Mouse (Mus musculus) G1E-ER4 (cell line): ENCODE results near the gene Chst8. TPM values are rescaled to one million over a fixed set of nuclear protein-coding genes. Genes with fewer than 3 reads are reported as not detected.

Experiments
- GATA1 ChIP-seq: IDR thresholded peaks from one replicate; pipeline ENCODE4 v1.8.0; 2012; ENCODE audit warnings: low read length, inconsistent platforms
- polyA plus RNA-seq: library from polyadenylated mRNA; stranded (reverse); fragments of >175 nt; gene quantifications from 2 replicates; pipeline ENCODE4 v1.2.3, GENCODE M21; 2012

Chst8 gene
- polyA plus RNA-seq, 1 experiment, result not detected

DNA sequence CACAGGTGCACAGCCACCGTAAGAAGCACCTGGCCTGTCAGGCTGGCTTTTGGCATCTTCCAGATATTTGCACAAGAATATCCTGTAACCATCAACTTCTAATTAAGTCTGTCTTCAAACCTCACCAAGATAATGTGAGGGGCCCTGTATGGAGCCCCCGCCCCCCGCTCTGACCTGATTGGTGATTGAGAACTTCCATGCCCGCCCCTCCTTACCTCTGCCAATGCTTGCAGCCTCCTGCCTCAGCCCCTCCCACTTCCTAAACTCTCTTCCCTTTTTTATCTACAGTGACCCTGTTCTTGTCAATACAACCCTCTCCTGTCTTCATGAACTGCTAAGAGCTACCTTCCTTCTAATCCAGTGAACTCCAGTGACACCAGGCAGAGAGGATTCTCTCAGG is 37.6 kb downstream of the Chst8 start:
- no peak for TF ChIP-seq GATA1

- no peak for TF ChIP-seq GATA1
Observed at GRCm38 (mm10) chr7:34774020-34774419, 38.5 kb downstream of the Chst8 start.

DNA sequence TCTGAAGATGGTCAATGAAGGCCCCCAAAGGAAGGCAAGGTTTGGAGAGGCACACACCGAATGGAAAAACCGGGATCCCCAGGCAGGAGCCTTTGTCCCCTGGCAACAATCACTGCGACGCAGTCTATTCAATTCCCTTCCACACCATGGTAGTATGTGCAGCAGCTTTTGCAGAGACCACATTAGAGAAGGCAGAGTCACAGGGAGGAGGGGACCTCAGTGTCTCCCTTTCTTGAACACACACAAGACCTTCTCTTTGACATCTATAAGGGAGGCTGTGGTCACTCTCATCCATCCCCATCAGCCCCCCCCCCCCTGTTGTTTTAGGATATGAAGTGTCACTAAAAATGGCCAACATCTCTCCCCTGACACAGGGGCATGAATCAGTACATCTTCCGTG is 39.2 kb downstream of the Chst8 start:
- TF ChIP-seq GATA1, result no peak

DNA sequence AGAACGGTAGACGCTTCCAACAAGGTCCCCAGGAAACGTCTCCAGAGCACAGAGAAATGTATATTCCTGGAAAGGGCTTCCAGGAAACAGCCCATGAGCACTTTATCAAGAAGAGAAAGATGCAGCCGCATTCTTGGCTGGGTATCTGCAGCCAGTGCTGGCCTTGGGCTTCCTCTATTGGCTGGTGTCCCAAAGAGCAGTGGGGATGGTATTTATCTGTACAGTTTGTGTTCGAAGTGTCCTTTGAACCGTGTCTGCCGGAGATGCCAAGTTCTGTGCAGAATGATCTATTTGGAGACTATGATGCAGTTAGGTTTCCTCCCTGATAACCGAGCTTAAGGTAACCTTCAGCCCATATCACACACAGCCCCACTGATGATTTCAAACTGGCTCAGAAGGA is 43.0 kb downstream of the Chst8 start:
- TF ChIP-seq GATA1, result no peak

DNA sequence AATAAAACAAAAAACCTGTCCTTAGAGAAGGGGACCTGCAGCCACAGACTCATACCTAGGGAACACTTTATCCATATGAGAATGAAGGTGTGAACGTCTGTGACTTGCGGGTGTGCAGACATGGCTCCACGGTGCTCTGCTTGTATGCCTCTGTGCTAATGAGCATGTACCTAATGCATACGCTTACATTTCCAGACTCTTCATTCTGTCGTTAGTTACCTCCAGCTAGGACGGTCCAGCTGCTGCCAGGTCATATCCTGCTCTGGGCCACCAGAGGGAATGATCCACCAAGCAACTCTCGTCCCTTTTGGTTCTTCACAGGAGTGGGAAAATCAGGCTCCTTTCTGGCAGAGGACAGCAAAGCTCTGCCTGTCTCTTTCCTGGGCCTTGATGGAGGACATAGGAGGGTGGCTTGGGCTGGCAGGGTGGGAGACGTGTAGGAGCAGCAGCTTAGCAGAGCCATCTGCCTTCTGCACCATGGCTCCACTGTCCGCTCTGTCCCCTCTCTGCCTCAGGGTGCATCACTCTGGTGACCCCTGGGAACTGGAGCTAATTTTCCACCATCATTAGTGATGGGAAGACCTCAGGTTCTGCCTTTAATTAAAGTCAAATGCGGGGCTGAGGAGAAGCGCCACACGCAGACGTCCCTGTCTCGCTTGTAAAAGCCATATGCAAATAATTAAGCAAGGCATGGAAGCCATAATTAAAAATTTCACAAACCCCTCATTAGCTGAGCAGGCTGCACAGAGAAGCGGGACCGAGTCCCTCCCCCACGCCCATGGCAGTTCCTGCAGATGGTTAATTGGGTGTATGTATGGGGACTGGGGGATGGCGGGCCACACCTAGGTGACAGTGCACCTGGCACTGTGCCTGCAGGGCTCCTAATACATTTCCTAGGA is 48.0 kb downstream of the Chst8 start:
- no peak for TF ChIP-seq GATA1

DNA sequence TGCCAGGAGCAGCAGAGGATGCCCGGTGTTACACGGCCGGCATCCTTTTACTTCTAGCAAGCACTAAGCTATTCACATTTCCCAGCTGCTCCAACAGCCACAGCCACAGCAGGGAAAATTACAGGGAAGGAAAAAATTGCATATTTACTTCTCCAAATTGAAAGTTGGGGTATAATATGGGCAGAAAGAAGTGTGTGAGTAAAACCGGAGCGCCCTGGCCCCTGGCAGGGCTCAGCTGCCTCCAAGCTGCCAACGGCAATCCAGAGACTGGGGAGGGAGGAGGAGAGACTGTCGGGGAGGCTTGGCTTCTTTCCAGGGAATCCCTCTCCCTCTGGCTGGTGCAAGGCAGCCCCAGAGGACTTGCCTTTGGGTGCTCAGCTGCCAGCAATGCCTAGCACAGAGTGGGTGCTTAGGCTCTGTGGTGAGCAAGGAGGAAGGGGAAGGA is 53.1 kb downstream of the Chst8 start:
- no peak for TF ChIP-seq GATA1

- no peak for TF ChIP-seq GATA1
Observed at GRCm38 (mm10) chr7:34758721-34759120, 53.8 kb downstream of the Chst8 start.

DNA sequence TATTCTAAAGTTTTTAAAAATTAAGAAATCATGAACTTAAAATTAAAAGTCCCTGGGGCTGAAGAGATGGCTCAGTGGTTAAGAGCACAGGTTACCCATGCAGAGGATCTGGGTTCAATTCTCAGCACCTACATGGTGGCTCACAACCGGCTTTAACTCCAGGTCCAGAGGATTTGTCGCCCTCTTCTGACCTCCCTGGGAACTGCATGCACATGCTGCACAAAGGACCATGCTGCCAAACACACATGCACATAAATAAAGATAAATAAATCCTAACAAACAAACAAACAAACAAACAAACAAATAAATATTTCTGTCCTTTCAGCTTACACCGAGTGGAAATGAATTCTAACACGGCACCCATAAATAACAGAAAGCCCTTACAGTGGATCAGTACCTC is 55.0 kb downstream of the Chst8 start:
- TF ChIP-seq GATA1, result no peak

GRCm38 (mm10) chr7:34753140-34753886 is 59.2 kb downstream of the Chst8 start:
- TF ChIP-seq GATA1, result no peak

DNA sequence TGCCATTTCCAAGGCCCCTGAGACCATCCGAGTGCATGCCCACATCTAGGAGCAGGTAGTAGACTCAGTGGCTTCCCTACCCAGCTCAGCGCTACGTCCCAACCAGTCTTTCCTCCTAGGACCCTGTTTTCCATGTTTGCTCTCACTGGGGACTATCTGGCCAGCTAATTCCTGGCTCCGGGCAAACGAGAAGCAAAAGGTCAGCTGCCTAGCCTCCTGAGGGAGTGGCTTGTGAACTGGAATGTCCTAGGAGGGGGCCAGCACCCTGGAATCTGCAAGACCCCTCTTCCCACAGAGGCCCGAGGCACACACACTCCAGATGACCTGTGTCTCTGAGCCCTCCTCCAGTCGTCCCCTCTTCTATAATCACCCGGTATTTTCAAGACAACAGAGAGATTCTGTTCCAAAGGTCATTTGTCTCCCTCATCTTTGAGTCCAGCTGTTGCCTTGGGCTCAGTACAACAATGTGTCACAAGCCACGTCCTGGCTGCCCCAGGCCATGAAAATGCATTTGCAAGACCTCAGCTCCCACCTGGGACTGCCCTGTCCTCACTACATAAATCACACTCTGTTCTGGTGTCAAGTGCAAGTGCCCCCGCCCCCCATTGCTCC is 60.3 kb downstream of the Chst8 start:
- no peak for TF ChIP-seq GATA1

- no peak for TF ChIP-seq GATA1
Observed at GRCm38 (mm10) chr7:34750350-34750749, 62.2 kb downstream of the Chst8 start.

DNA sequence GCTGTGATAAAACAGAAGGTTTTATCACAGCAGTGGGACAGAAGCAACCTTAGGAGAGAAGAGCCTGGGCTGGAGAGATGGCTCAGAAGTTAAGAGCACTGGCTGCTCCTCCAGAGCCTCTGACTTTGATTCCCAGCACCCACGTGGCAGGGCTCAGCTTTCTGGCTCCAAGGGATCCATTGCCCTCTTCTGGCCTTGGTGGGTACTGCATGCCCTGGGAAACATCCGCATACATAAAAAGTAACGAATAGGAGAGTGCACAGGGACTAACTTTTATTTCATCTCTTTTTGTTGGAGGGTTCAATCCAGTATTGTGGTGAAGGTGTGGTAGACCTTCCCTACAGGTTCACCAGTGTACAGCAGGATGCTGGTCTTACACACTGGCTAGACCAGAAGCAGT is 62.8 kb downstream of the Chst8 start:
- TF ChIP-seq GATA1, result no peak

GRCm38 (mm10) chr7:34748501-34748900 is 64.0 kb downstream of the Chst8 start:
- no peak for TF ChIP-seq GATA1

DNA sequence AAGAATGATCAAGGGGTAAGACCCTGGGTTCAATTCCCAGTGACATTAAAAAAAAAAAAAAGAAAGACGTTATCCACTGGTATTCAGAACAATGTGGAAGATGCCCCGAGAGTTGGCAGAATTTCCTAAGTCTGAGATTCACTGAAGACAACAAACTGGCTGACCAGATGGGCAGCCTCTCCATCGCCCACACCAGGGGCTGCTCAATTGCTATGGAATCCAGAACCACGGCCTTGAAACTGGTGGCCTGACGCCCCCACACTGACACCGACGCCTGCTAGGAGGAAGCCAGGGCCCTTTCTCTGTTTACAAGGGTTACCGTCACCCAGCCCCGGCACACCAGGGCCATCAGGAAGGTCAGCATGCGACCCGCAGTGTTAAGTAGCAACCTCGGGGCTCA is 64.8 kb downstream of the Chst8 start:
- TF ChIP-seq GATA1, result no peak

GRCm38 (mm10) chr7:34746586-34746985 is 65.9 kb downstream of the Chst8 start:
- TF ChIP-seq GATA1, result no peak

DNA sequence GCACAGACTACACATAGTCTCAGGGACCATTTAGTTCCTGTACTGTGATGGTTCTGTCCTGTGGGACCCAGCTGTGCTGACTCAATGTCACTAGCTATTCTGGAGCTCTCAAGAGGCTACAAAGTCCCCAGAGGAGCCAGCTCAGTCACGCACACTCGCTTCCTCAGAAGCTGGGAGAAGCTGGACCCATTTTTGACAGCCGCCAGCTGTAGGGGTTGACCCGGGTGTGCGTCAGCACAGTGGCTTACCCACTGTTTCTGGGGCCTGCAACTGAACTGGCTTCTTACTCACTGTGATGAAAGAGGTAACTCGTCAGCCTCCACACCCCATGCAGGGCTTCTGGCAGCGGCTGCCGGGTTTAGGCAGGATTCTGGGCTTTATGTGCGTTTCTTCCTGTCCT is 66.3 kb downstream of the Chst8 start:
- TF ChIP-seq GATA1, result no peak
